Mouse (Mus musculus): ENCODE results near the gene Tbc1d14. TPM values are rescaled to one million over a fixed set of nuclear protein-coding genes. Genes with fewer than 3 reads are reported as not detected.

Tbc1d14 gene
- 36.6 and 42.3 TPM in 2 replicates for polyA plus RNA-seq (2014; fragmentation: Nextera tagmentation; extraction: Ambion mirVana)

DNA sequence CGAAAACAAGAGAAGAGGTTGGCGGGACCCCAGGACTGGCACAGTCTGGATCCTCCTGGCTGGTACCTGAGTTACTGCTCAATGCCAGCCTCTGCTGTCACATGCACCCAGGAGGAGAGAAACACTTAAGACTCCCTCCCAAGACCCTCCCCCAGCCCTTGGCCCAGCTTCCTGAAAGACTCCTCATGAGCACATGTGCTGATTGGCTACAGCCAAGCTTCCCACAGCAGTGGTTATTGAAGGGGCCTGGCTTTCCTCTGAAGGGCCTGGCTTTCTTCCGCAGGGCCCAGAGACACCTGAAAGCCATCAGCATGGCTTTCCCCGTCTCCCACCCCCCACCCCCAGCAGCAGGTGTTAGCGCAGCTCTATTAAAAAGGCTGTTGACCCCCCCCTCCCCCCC is at the start of gene Tbc1d14:
Gene Tbc1d14 (minus strand): TSS at position 101 of the 400 bp plus-strand sequence.
- ATAC-seq (replicated peaks; ENCODE audit: low FRiP score, low TSS enrichment, low read depth), result no peak
- Histone ChIP-seq H3K4me3 (ENCODE audit: low read depth, low read length) (no peak within 1 kb of the TSS), H3K9ac (ENCODE audit: low read length) (no peak within 1 kb of the TSS), H3K4me2 (ENCODE audit: low read length) (no peak within 1 kb of the TSS), H3K9me3 (ENCODE audit: control insufficient read depth, low read length) (no peaks in the 10 kb centered on the region), H3K4me1 (replicated peaks; ENCODE audit: control insufficient read depth, insufficient read depth, low read length) (0 out of 2 replicates have a peak, but pooled peaks cover under 1% of the 10 kb centered on the region), H3K27me3 (replicated peaks; ENCODE audit: control insufficient read depth, insufficient read depth, low read length) (no peaks in the 10 kb centered on the region), H3K27ac (ENCODE audit: low read depth) (no peak within 1 kb of the TSS), H3K36me3 (ENCODE audit: control insufficient read depth, insufficient read depth, low read length) (no peaks in the 10 kb centered on the region)
- no peak for DNase-seq (ENCODE audit: low spot score)
- WGBS, result 50% methylated on average over 5 of the region's 5 CpGs

DNA sequence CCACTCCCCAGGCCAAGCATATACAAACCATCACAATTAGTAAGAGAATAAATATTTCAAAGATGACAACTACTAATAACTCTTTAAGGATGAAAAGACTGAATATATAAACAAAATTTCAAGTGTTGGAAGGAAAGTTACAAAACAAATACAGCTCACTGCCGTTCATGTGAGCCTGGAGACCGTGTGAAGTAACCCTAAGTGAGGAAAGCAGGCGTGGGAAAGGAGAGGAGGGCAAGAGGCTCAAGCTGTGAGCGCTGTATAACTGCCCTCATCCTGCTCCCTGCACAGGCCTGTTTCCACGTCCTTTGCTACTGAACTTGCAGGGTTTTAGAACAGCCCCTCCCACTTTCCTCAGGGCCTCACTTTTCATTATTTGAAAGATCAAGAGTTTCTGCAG is 32.5 kb upstream of the Tbc1d14 start:
- Histone ChIP-seq H3K4me1 (replicated peaks; ENCODE audit: control insufficient read depth, insufficient read depth, low read length) (peaks cover 27% of the 10 kb centered on the region), H3K4me2 (ENCODE audit: low read length) (no peak overlapping the region), H3K4me3 (ENCODE audit: low read depth, low read length) (no peak overlapping the region), H3K27ac (ENCODE audit: low read depth) (no peak overlapping the region), H3K9me3 (ENCODE audit: control insufficient read depth, low read length) (no peaks in the 10 kb centered on the region), H3K27me3 (replicated peaks; ENCODE audit: control insufficient read depth, insufficient read depth, low read length) (no peaks in the 10 kb centered on the region), H3K36me3 (ENCODE audit: control insufficient read depth, insufficient read depth, low read length) (peaks cover 24% of the 10 kb centered on the region), H3K9ac (ENCODE audit: low read length) (no peak overlapping the region)
- 26% methylated on average over 5 of the region's 5 CpGs for WGBS
- DNase-seq (ENCODE audit: low spot score), result no peak
- 0 out of 2 replicates have a peak, but pooled peaks have one; percentile 47 for ATAC-seq (replicated peaks; ENCODE audit: low FRiP score, low TSS enrichment, low read depth)

DNA sequence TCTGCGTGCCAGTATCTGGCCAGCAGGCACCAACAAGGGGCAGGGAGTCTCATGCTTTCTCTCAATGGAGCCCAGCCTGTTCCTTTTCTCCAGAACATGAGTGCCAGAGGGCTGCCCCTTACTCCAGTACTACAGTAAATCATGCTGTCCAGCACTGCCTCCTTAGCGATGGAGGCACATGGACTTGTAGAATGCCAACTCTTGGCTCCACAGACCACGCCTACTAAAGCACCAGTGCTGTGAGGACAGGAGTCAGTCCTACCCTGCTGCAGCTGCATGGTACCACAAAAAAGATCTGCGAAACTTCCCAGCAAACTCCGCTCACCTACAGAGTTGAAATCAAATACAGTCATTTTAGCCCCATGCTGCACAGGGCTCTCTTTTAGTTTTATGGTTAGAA is 30.6 kb upstream of the Tbc1d14 start:
- 90% methylated on average over 5 of the region's 5 CpGs for WGBS
- H3K4me1 ChIP-seq (replicated peaks; ENCODE audit: control insufficient read depth, insufficient read depth, low read length), result peaks cover 36% of the 10 kb centered on the region
- no peaks in the 10 kb centered on the region for H3K27me3 ChIP-seq (replicated peaks; ENCODE audit: control insufficient read depth, insufficient read depth, low read length)
- H3K36me3 ChIP-seq (ENCODE audit: control insufficient read depth, insufficient read depth, low read length), result peaks cover 20% of the 10 kb centered on the region
- DNase-seq (ENCODE audit: low spot score) (no peak), ATAC-seq (replicated peaks; ENCODE audit: low FRiP score, low TSS enrichment, low read depth) (no peak)
- no peaks in the 10 kb centered on the region for H3K9me3 ChIP-seq (ENCODE audit: control insufficient read depth, low read length)
- H3K4me3 ChIP-seq (ENCODE audit: low read depth, low read length), result no peak overlapping the region
- H3K4me2 ChIP-seq (ENCODE audit: low read length), result no peak overlapping the region
- no peak overlapping the region for H3K27ac ChIP-seq (ENCODE audit: low read depth)
- H3K9ac ChIP-seq (ENCODE audit: low read length), result no peak overlapping the region

GRCm38 (mm10) chr5:36621058-36621449 is 28.0 kb upstream of the Tbc1d14 start:
- Histone ChIP-seq H3K4me2 (ENCODE audit: low read length) (no peak overlapping the region), H3K4me1 (replicated peaks; ENCODE audit: control insufficient read depth, insufficient read depth, low read length) (peaks cover 29% of the 10 kb centered on the region), H3K36me3 (ENCODE audit: control insufficient read depth, insufficient read depth, low read length) (peaks cover 30% of the 10 kb centered on the region), H3K27ac (ENCODE audit: low read depth) (peak overlapping the region; percentile 61; the same call in 1 of the 2 replicates), H3K27me3 (replicated peaks; ENCODE audit: control insufficient read depth, insufficient read depth, low read length) (no peaks in the 10 kb centered on the region), H3K9me3 (ENCODE audit: control insufficient read depth, low read length) (no peaks in the 10 kb centered on the region), H3K4me3 (ENCODE audit: low read depth, low read length) (no peak overlapping the region), H3K9ac (ENCODE audit: low read length) (no peak overlapping the region)
- 75% methylated on average over 5 of the region's 5 CpGs for WGBS
- ATAC-seq (replicated peaks; ENCODE audit: low FRiP score, low TSS enrichment, low read depth), result no peak
- no peak for DNase-seq (ENCODE audit: low spot score)

GRCm38 (mm10) chr5:36620409-36621057 is 27.5 kb upstream of the Tbc1d14 start:
- ATAC-seq (replicated peaks; ENCODE audit: low FRiP score, low TSS enrichment, low read depth), result no peak
- H3K27ac ChIP-seq (ENCODE audit: low read depth), result 0 out of 2 replicates have a peak overlapping the region, but pooled peaks have one; percentile 61

DNA sequence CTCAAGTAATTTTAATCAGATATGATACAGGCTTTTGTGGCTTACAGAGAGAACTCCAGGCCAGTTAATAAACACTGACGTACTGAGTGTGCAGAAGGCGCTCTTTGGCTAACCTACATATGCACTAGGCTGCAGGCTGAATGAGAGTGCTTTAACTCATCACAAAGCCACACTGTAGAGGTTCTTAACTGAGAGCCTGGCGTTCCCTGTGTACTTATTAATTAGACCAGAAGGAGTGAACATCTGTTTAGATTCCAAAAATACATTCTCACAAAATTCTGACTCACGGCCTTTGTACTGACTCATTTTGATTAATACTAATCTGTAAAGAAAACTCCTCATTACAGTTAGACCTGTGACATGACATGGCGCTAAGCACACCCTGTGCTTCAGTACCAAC is 25.8 kb upstream of the Tbc1d14 start:
- Histone ChIP-seq H3K27me3 (replicated peaks; ENCODE audit: control insufficient read depth, insufficient read depth, low read length) (no peaks in the 10 kb centered on the region), H3K4me3 (ENCODE audit: low read depth, low read length) (no peak overlapping the region), H3K4me1 (replicated peaks; ENCODE audit: control insufficient read depth, insufficient read depth, low read length) (peaks cover 18% of the 10 kb centered on the region; the same call in 1 of the 2 replicates), H3K9ac (ENCODE audit: low read length) (no peak overlapping the region), H3K4me2 (ENCODE audit: low read length) (no peak overlapping the region), H3K36me3 (ENCODE audit: control insufficient read depth, insufficient read depth, low read length) (peaks cover 52% of the 10 kb centered on the region), H3K27ac (ENCODE audit: low read depth) (no peak overlapping the region), H3K9me3 (ENCODE audit: control insufficient read depth, low read length) (no peaks in the 10 kb centered on the region)
- ATAC-seq (replicated peaks; ENCODE audit: low FRiP score, low TSS enrichment, low read depth), result no peak
- WGBS, result 73% methylated on average over 5 of the region's 5 CpGs
- DNase-seq (ENCODE audit: low spot score), result no peak

More at GRCm38 (mm10) chr5:36620409-36621057, 27.5 kb upstream of the Tbc1d14 start:
- no peaks in the 10 kb centered on the region for H3K9me3 ChIP-seq (ENCODE audit: control insufficient read depth, low read length)
- DNase-seq (ENCODE audit: low spot score), result no peak
- peaks cover 24% of the 10 kb centered on the region; the same call in 1 of the 2 replicates for H3K4me1 ChIP-seq (replicated peaks; ENCODE audit: control insufficient read depth, insufficient read depth, low read length)
- no peak overlapping the region for H3K4me3 ChIP-seq (ENCODE audit: low read depth, low read length)
- H3K36me3 ChIP-seq (ENCODE audit: control insufficient read depth, insufficient read depth, low read length), result peaks cover 35% of the 10 kb centered on the region
- H3K27me3 ChIP-seq (replicated peaks; ENCODE audit: control insufficient read depth, insufficient read depth, low read length), result no peaks in the 10 kb centered on the region
- H3K9ac ChIP-seq (ENCODE audit: low read length), result no peak overlapping the region
- no peak overlapping the region for H3K4me2 ChIP-seq (ENCODE audit: low read length)
- WGBS, result 59% methylated on average over 8 of the region's 8 CpGs

DNA sequence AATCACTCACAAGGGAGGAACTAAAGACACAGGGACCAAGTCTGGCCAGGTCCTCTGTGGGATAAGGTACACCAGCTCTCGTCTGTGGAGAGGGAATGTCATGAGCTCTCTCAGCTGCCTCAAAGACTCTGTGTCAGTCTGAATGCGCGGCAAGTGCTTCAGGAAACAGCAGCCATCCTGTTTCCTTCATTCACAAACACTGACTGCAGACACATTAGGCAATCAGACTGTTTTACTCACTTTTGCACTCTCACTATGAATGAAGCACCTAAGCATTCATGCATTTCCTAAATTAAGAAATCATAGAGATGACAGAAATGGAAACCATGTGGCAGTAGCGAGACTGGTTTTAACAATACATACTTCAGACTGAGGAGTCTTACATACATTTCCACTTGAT is 25.3 kb upstream of the Tbc1d14 start:
- WGBS, result 48% methylated on average over 4 of the region's 4 CpGs

GRCm38 (mm10) chr5:36614124-36614523 is 21.0 kb upstream of the Tbc1d14 start:
- peaks cover 72% of the 10 kb centered on the region for H3K36me3 ChIP-seq (ENCODE audit: control insufficient read depth, insufficient read depth, low read length)

More for the DNA sequence above, 25.3 kb upstream of the Tbc1d14 start:
- Histone ChIP-seq H3K4me1 (replicated peaks; ENCODE audit: control insufficient read depth, insufficient read depth, low read length) (peaks cover 18% of the 10 kb centered on the region; the same call in 1 of the 2 replicates), H3K9ac (ENCODE audit: low read length) (no peak overlapping the region), H3K36me3 (ENCODE audit: control insufficient read depth, insufficient read depth, low read length) (peaks cover 57% of the 10 kb centered on the region), H3K9me3 (ENCODE audit: control insufficient read depth, low read length) (no peaks in the 10 kb centered on the region), H3K27ac (ENCODE audit: low read depth) (no peak overlapping the region), H3K4me3 (ENCODE audit: low read depth, low read length) (no peak overlapping the region), H3K4me2 (ENCODE audit: low read length) (no peak overlapping the region), H3K27me3 (replicated peaks; ENCODE audit: control insufficient read depth, insufficient read depth, low read length) (no peaks in the 10 kb centered on the region)
- no peak for DNase-seq (ENCODE audit: low spot score)
- ATAC-seq (replicated peaks; ENCODE audit: low FRiP score, low TSS enrichment, low read depth), result no peak

More at GRCm38 (mm10) chr5:36614124-36614523, 21.0 kb upstream of the Tbc1d14 start:
- Histone ChIP-seq H3K4me2 (ENCODE audit: low read length) (no peak overlapping the region), H3K4me3 (ENCODE audit: low read depth, low read length) (no peak overlapping the region), H3K9me3 (ENCODE audit: control insufficient read depth, low read length) (no peaks in the 10 kb centered on the region), H3K27me3 (replicated peaks; ENCODE audit: control insufficient read depth, insufficient read depth, low read length) (no peaks in the 10 kb centered on the region), H3K27ac (ENCODE audit: low read depth) (no peak overlapping the region), H3K4me1 (replicated peaks; ENCODE audit: control insufficient read depth, insufficient read depth, low read length) (0 out of 2 replicates have a peak, but pooled peaks cover 3% of the 10 kb centered on the region), H3K9ac (ENCODE audit: low read length) (no peak overlapping the region)
- ATAC-seq (replicated peaks; ENCODE audit: low FRiP score, low TSS enrichment, low read depth) (no peak), DNase-seq (ENCODE audit: low spot score) (no peak)
- WGBS, result 86% methylated on average over 4 of the region's 4 CpGs
